Mouse (Mus musculus) embryonic facial prominence, embryonic 14.5 days (tissue): Measurements from ENCODE around the gene G6pc2. TPM values are rescaled to one million over a fixed set of nuclear protein-coding genes. Genes with fewer than 3 reads are reported as not detected.

Experiments
- ATAC-seq: fragments of 200-750 bp; cut with Nextera tagmentation; 2 replicates; pipeline ENCODE4 v1.8.0; 2017; ENCODE audit warnings: low read depth, moderate number of reproducible peaks, moderate TSS enrichment
- DNase-seq: peaks from one replicate; pipeline ENCODE4 v3.0.0-alpha.2; 2015; ENCODE audit warnings: low spot score
- H3K27ac ChIP-seq: fragments of 300-500 bp; sonication (generic); replicated peaks from 2 replicates; pipeline ENCODE4 v1.5.1; 2014; ENCODE audit warnings: low read depth, mild to moderate bottlenecking, low read length, moderate library complexity
- H3K27me3 ChIP-seq: fragments of 300-500 bp; sonication (generic); replicated peaks from 2 replicates; pipeline ENCODE4 v1.6.1; 2014; ENCODE audit warnings: low read length; ENCODE audit not compliant: control insufficient read depth, insufficient read depth
- H3K36me3 ChIP-seq: fragments of 300-500 bp; sonication (generic); 2 replicates; pipeline ENCODE4 v1.6.1; 2014; ENCODE audit warnings: low read length, mixed read lengths; ENCODE audit not compliant: control insufficient read depth, insufficient read depth
- H3K4me1 ChIP-seq: fragments of 300-500 bp; sonication (generic); 2 replicates; pipeline ENCODE4 v1.6.1; 2014; ENCODE audit warnings: antibody characterized with exemption, low read length; ENCODE audit not compliant: control insufficient read depth, insufficient read depth
- H3K4me2 ChIP-seq: fragments of 300-500 bp; sonication (generic); 2 replicates; pipeline ENCODE4 v1.6.1; 2014; ENCODE audit warnings: low read depth, mild to moderate bottlenecking, low read length, moderate library complexity, mixed read lengths
- H3K4me3 ChIP-seq: fragments of 300-500 bp; sonication (generic); 2 replicates; pipeline ENCODE4 v1.5.1; 2014; ENCODE audit warnings: low read depth, mild to moderate bottlenecking, low read length
- H3K9ac ChIP-seq: fragments of 300-500 bp; sonication (generic); 2 replicates; pipeline ENCODE4 v1.6.1; 2014; ENCODE audit warnings: low read depth, mild to moderate bottlenecking, low read length, moderate library complexity, mixed read lengths
- H3K9me3 ChIP-seq: fragments of 300-500 bp; sonication (generic); 2 replicates; pipeline ENCODE4 v1.6.1; 2016; ENCODE audit warnings: low read length; ENCODE audit not compliant: control insufficient read depth
- WGBS: fragments of 180-500 bp; shearing (Covaris S2); extraction: QIAGEN DNeasy Blood & Tissue Kit; methylation state at CpG from one replicate; pipeline ENCODE4 v1.1.7; 2014; 5-methylcytosine and 5-hydroxymethylcytosine counted together
- polyA plus RNA-seq: library from polyadenylated mRNA; unstranded; fragments of >200 nt; fragmentation: Nextera tagmentation; extraction: Ambion mirVana; gene quantifications from 2 replicates; pipeline ENCODE4 v1.2.1, GENCODE M21; 2014

Gene G6pc2
- not detected in 2 replicates for polyA plus RNA-seq

DNA sequence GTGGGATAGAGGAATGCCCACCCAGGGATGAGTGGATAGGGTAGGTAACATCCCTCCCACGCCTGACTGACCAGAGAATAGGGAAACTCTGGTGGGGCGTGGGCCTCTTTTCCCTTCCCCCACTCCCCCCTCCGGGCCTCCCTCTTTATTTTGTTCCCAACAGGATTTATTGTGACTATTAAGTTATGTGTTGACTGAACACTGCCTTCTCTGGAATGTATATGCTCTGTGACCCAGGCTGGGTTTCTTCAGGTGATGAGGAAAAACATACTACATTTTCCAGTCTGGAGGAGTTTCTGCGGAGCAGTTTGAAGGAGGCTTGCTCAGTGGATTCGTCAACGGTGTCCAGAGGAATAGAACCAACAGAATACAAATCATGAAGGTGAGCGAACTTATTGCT is at the start of gene G6pc2:
Gene G6pc2, plus strand, starts transcription at position 301 of the 400 bp plus-strand sequence.
- H3K9me3 ChIP-seq = no peaks in the 10 kb centered on the region
- 0 out of 2 replicates have a peak, but pooled peaks cover 4% of the 10 kb centered on the region for H3K4me1 ChIP-seq
- 73% methylated on average over 7 of the region's 7 CpGs for WGBS
- H3K4me3 ChIP-seq = no peak within 1 kb of the TSS
- H3K27me3 ChIP-seq = no peaks in the 10 kb centered on the region
- DNase-seq (no peak), ATAC-seq (no peak)
- no peak within 1 kb of the TSS for H3K27ac ChIP-seq
- no peak within 1 kb of the TSS for H3K4me2 ChIP-seq
- no peaks in the 10 kb centered on the region for H3K36me3 ChIP-seq
- H3K9ac ChIP-seq = no peak within 1 kb of the TSS

DNA sequence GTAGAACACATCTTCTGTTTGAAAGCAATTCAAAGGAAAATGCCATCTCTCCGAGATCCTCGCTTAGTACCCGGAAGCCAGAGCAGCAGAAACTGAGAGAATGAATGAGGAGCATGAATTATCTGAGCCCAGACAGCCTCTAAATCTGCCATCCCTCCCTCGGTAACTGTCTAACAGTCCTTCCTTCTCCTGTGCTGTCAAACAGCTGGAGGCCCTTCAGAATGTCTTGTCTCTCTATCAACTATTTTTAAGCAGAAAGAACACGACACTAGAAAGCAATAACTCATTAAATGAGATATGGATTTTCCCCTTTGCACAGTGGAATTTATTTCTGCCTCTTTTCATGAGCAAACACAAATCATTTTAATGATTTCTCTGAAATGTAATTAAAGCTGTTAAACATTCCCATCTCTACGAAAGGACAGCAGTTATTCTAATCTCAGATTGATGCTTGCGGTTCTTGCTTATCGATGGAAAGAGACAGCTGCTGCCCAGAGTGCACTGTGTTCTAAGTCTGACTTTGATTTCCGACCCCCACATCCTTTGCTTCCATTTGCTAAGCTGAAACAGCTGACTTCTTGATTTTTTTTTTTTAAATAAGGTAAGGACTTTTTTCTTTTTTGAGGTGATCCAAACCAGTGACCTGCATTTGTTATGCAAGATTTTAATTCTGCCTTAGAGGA is 40.3 kb upstream of the G6pc2 start:
- H3K9ac ChIP-seq = no peak overlapping the region
- no peaks in the 10 kb centered on the region for H3K9me3 ChIP-seq
- 69% methylated on average over 9 of the region's 9 CpGs for WGBS
- H3K4me3 ChIP-seq = no peak overlapping the region
- H3K4me1 ChIP-seq = 0 out of 2 replicates have a peak, but pooled peaks cover 3% of the 10 kb centered on the region
- no peak overlapping the region for H3K4me2 ChIP-seq
- H3K36me3 ChIP-seq = no peaks in the 10 kb centered on the region
- DNase-seq (no peak), ATAC-seq (no peak)
- H3K27me3 ChIP-seq = no peaks in the 10 kb centered on the region
- no peak overlapping the region for H3K27ac ChIP-seq

DNA sequence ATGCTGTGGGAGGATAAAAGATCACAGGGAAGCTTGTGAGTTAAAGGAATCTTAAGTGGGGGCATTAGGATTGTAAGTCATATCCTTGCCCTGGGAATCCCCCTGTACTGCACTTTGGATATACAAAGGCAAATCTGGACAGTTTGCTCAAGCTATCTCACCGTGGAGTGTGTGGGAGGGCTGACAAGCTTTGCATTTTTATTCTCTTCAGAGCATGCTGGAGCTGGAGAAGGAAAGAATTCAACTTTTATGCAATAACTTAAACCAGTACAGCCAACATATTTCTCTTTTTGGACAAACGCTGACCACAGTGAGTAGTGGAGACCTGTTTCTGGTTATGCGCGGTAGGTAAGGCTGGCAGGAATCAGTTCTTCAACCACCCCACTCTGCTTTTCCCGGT is 35.6 kb upstream of the G6pc2 start:
- ATAC-seq (no peak), DNase-seq (no peak)
- WGBS = 81% methylated on average over 5 of the region's 5 CpGs

DNA sequence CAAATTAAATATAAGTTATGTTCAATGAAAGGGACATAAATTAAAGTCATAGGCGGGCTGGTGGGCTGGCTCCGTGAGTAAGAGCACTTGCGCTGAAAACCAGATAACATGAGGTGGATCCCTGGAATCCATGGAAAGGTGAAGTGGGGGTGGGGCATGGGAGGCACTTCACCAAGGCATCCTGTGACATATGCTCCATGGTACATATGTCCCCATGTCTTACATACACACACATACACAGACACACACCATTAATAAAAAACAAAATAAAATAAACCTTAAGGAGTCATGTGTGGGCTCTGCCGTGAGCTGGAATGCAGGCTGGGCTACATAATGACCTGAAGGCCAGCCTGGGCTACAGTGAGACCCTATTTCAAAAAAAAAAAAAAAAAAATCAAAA is 31.2 kb upstream of the G6pc2 start:
- 91% methylated on average over 4 of the region's 4 CpGs for WGBS
- Histone ChIP-seq H3K27ac (no peak overlapping the region), H3K4me1 (0 out of 2 replicates have a peak, but pooled peaks cover 3% of the 10 kb centered on the region), H3K36me3 (no peaks in the 10 kb centered on the region), H3K4me2 (no peak overlapping the region), H3K9ac (no peak overlapping the region), H3K4me3 (no peak overlapping the region), H3K27me3 (no peaks in the 10 kb centered on the region), H3K9me3 (no peaks in the 10 kb centered on the region)
- ATAC-seq = no peak
- DNase-seq = no peak

More for the DNA sequence above, 35.6 kb upstream of the G6pc2 start:
- 0 out of 2 replicates have a peak, but pooled peaks cover 3% of the 10 kb centered on the region for H3K4me1 ChIP-seq
- no peak overlapping the region for H3K4me2 ChIP-seq
- no peak overlapping the region for H3K4me3 ChIP-seq
- H3K27ac ChIP-seq = no peak overlapping the region
- H3K9me3 ChIP-seq = no peaks in the 10 kb centered on the region
- no peaks in the 10 kb centered on the region for H3K27me3 ChIP-seq
- H3K9ac ChIP-seq = no peak overlapping the region
- no peaks in the 10 kb centered on the region for H3K36me3 ChIP-seq

DNA sequence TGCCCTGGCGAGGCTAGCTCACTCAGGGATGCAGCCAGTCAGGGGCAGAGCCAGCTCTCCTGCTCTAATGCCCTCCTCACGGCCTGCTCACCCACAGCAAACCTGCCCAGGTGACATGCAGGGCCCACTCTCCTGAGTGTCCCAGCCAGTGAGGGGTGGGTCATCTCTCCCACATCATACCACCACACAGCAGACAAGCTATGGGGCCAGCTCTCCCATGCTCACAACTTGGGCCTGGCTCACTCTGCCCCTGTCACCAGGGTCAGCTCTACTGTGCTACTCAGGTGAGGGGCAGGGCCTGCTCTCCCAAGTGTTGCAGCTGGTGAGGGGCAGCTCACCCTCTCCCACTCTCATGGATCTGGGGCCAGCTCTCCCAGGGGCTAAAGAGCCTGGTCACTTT is 22.9 kb upstream of the G6pc2 start:
- ATAC-seq (no peak), DNase-seq (no peak)
- WGBS = 79% methylated on average over 2 of the region's 2 CpGs
- Histone ChIP-seq H3K27ac (no peak overlapping the region), H3K9ac (no peak overlapping the region), H3K4me2 (no peak overlapping the region), H3K4me1 (no peaks in the 10 kb centered on the region), H3K27me3 (no peaks in the 10 kb centered on the region), H3K36me3 (0 out of 2 replicates have a peak, but pooled peaks cover 1% of the 10 kb centered on the region), H3K4me3 (no peak overlapping the region), H3K9me3 (no peaks in the 10 kb centered on the region)

DNA sequence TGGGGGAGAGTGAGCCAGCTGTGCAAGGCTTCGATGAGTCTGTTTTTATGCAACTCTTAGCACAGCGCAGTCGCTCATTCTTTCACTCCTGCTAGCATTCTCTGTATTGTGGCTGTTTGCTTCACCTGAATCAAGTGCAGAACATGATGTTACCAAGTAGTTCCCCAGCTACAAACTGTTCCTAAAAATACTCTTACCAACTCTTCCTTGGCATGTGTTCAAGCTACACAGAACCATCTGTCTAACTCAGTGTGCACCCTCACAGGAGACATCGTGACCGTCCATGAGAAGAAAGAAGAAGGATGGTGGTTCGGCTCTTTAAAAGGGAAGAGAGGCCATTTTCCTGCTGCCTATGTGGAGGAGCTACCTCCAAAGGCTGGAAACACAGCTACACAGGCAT is 22.1 kb upstream of the G6pc2 start:
- Histone ChIP-seq H3K36me3 (peaks cover 9% of the 10 kb centered on the region), H3K9ac (no peak overlapping the region), H3K27me3 (no peaks in the 10 kb centered on the region), H3K4me3 (no peak overlapping the region), H3K9me3 (no peaks in the 10 kb centered on the region), H3K4me1 (no peaks in the 10 kb centered on the region), H3K4me2 (no peak overlapping the region), H3K27ac (no peak overlapping the region)
- DNase-seq (no peak), ATAC-seq (no peak)
- 88% methylated on average over 6 of the region's 6 CpGs for WGBS

DNA sequence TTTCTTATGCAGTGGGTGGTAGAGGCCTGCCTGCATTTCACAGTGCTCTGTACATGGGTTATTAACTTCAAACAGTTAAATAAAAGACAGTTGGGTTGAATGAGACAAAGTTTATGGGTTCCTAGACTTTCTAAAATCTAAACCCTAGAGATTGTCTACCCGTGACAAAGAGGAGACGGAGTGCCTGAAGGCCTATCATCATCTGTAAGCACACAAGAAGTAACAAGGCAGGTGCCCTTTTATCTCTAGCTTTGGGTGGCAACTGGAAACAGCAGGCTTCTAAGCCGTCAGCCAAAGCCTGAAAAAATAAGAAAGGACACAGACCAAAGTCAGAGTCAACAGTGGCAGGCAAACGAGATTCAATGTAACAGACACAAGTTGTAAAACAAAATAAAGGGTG is 21.7 kb upstream of the G6pc2 start:
- H3K9ac ChIP-seq = no peak overlapping the region
- ATAC-seq (no peak), DNase-seq (no peak)
- no peak overlapping the region for H3K4me3 ChIP-seq
- H3K27ac ChIP-seq = no peak overlapping the region
- WGBS = 79% methylated on average over 4 of the region's 4 CpGs
- no peaks in the 10 kb centered on the region for H3K27me3 ChIP-seq
- peaks cover 13% of the 10 kb centered on the region for H3K36me3 ChIP-seq
- H3K4me2 ChIP-seq = no peak overlapping the region
- H3K4me1 ChIP-seq = no peaks in the 10 kb centered on the region
- H3K9me3 ChIP-seq = no peaks in the 10 kb centered on the region

DNA sequence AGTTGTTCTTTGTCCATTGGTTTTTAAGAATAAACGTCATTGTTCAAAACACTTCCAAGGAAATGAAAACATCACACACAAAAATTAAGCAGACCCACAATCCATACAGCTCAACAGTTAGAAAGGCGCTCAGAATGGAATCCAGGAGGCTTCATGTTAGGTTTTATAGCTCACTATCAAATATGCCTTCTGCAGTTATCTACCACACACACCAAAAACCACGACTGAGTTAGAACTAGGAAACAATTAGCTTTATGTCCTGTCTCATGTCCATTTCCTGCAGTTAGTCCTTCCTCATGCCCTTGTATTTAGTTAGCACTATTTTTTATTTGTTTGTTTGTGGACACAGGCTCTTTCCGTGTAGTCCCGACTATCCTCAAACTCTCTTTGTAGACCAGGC is 19.8 kb upstream of the G6pc2 start:
- Histone ChIP-seq H3K4me3 (no peak overlapping the region), H3K27ac (no peak overlapping the region), H3K4me2 (no peak overlapping the region), H3K9ac (no peak overlapping the region), H3K36me3 (peaks cover 32% of the 10 kb centered on the region), H3K9me3 (no peaks in the 10 kb centered on the region), H3K4me1 (no peaks in the 10 kb centered on the region), H3K27me3 (no peaks in the 10 kb centered on the region)
- WGBS = 87% methylated on average over 5 of the region's 5 CpGs
- ATAC-seq (no peak), DNase-seq (no peak)

DNA sequence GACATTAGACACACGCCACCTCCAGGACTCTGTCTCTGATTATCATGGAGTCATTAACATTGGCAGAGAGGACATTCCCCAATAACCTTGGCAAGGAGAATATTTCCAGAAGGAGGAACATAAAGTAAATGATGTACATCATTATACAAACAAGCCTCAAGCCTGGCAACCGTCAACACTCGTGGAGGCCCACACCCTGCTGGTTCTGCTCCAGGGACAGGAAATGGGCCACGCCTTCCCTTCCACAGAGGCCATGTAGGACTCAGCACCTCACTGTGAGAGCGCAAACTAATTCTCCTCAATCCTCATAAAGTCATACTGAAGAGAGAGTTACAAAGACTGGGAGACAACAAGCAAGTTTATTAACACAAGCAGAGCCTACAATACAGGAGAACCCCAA is 17.3 kb upstream of the G6pc2 start:
- Histone ChIP-seq H3K36me3 (peaks cover 46% of the 10 kb centered on the region), H3K9me3 (no peaks in the 10 kb centered on the region), H3K4me1 (no peaks in the 10 kb centered on the region), H3K4me3 (no peak overlapping the region), H3K9ac (no peak overlapping the region), H3K27me3 (no peaks in the 10 kb centered on the region), H3K27ac (no peak overlapping the region), H3K4me2 (no peak overlapping the region)
- DNase-seq = no peak
- ATAC-seq = no peak
- 88% methylated on average over 5 of the region's 5 CpGs for WGBS
